Mouse (Mus musculus): ENCODE data around the gene Mpz. TPM values are rescaled to one million over a fixed set of nuclear protein-coding genes. Genes with fewer than 3 reads are reported as not detected.

Mpz gene
- total and polyA plus RNA-seq, 2 experiments from 2014 or later: 0.49 to 0.63 TPM

DNA sequence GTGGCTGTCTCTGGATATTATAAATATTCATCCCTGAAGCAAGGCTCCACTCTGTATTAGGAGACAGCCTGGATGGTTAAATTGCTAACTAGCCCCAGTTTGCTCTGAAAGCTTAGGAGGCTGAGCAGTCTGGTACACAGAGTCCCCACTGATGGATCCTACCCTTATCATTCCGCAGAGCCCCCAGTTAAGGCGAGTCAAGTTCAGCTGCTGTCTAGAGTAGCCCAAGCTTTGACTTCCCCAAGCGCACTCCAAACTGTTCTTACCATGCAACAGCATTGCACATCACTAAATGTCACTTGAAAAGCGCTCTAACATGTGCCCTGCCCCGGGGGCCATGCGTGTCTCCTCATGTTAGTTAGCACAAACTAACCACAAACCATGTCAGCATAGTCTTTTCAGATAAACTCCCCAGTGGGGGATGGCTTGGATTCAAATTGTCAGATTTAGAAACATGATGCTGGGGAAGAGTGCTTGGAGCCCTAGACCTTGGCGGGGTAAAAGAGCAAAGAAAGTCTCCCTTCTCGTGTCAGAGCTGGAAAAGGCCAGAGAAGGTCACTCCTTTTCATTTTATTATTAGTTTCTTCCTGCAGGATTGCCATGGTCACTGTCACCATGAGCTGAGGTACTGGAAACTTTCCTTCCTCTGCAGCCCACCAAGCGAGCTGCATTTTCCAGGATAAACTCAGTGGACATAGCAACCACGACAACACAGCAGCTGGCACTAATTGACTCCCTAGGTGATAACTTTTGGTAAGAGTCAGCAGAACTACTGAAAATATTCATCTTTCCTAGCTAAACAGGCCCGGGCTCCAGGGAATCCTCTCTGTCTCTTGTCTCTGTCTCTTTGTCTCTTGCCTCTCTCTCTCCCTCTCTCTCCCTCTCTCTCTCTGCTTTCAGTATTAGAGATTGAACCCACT lies 43.7 kb downstream of the Mpz start:
- DNase-seq (ENCODE audit: low spot score) (no peak), ATAC-seq (ENCODE audit: low FRiP score) (no peak)
- H3K4me3 ChIP-seq (ENCODE audit: low read depth, low read length): peak overlapping the region; percentile 30; the same call in 1 of the 2 replicates
- H3K4me2 ChIP-seq (ENCODE audit: low read depth, low read length, poor library complexity, severe bottlenecking): peak overlapping the region; percentile 90
- no peak for TF ChIP-seq CTCF (IDR thresholded peaks at IDR 0.05)
- H3K27me3 ChIP-seq (ENCODE audit: insufficient read depth, low read length): no peaks in the 10 kb centered on the region
- H3K4me1 ChIP-seq (ENCODE audit: insufficient read depth, low read length): peaks cover 8% of the 10 kb centered on the region; the same call in 1 of the 2 replicates
- no peaks in the 10 kb centered on the region for H3K9me3 ChIP-seq (ENCODE audit: low read length)
- WGBS: 28% methylated on average over 11 of the region's 11 CpGs
- H3K36me3 ChIP-seq (ENCODE audit: insufficient read depth, low read length): no peaks in the 10 kb centered on the region
- no peak overlapping the region for H3K9ac ChIP-seq (replicated peaks; ENCODE audit: low read length, poor library complexity, severe bottlenecking)
- H3K27ac ChIP-seq (ENCODE audit: low read depth, low read length): no peak overlapping the region

DNA sequence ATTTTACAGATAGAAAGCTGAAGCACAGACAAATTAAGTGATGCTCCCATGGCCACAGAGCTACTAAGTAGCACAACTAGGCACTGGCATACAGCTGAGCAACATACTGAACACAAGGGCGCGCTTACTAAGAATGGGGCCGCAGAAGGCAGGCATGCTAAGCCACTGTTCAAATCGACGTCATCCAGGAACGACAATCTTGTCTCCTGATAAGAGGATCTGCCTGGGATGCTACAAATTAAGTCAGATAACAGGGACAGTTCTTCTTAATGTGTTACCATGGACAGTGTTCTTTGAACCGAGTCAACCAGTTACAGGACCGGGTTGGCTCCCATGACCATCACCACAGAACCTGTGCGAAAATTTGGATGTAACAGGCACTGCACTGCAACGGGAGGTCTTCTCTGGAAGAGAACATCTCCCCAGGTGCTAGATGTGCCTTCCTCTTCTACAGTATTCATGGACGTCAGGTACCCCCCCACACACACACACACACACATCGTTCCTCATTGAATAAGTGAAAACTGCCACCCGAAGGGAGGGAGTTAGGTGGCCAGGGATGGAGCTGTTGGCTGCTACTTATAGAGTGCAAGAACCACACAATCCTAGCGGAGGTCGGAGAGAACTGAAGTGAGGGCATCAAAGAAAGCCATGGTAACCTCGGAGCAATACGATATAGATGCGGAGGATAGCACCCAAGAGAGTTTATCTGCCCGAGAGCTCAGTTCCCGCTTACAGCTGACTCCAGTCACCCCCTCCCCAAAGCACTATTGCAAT lies 44.7 kb downstream of the Mpz start:
- Histone ChIP-seq H3K4me1 (ENCODE audit: insufficient read depth, low read length) (peaks cover 8% of the 10 kb centered on the region; the same call in 1 of the 2 replicates), H3K27me3 (ENCODE audit: insufficient read depth, low read length) (no peaks in the 10 kb centered on the region), H3K9ac (replicated peaks; ENCODE audit: low read length, poor library complexity, severe bottlenecking) (peak overlapping the region; percentile 50), H3K27ac (ENCODE audit: low read depth, low read length) (no peak overlapping the region), H3K9me3 (ENCODE audit: low read length) (no peaks in the 10 kb centered on the region), H3K4me3 (ENCODE audit: low read depth, low read length) (peak overlapping the region; percentile 56), H3K36me3 (ENCODE audit: insufficient read depth, low read length) (no peaks in the 10 kb centered on the region), H3K4me2 (ENCODE audit: low read depth, low read length, poor library complexity, severe bottlenecking) (peak overlapping the region; percentile 90)
- no peak; the same call in 1 of the 2 replicates for TF ChIP-seq CTCF (IDR thresholded peaks at IDR 0.05)
- ATAC-seq (ENCODE audit: low FRiP score): no peak
- no peak for DNase-seq (ENCODE audit: low spot score)
- WGBS: 8% methylated on average over 20 of the region's 20 CpGs

GRCm38 (mm10) chr1:171195887-171196397 lies 45.4 kb downstream of the Mpz start, which contains the start of gene Pcp4l1:
Pcp4l1 (minus strand) TSS chr1:171196268.
- Histone ChIP-seq H3K9ac (replicated peaks; ENCODE audit: low read length, poor library complexity, severe bottlenecking) (peak within 1 kb of the TSS; percentile 50), H3K4me2 (ENCODE audit: low read depth, low read length, poor library complexity, severe bottlenecking) (peak within 1 kb of the TSS; percentile 90), H3K4me1 (ENCODE audit: insufficient read depth, low read length) (peaks cover 8% of the 10 kb centered on the region; the same call in 1 of the 2 replicates), H3K36me3 (ENCODE audit: insufficient read depth, low read length) (no peaks in the 10 kb centered on the region), H3K27me3 (ENCODE audit: insufficient read depth, low read length) (no peaks in the 10 kb centered on the region), H3K4me3 (ENCODE audit: low read depth, low read length) (peak within 1 kb of the TSS; percentile 56), H3K27ac (ENCODE audit: low read depth, low read length) (no peak within 1 kb of the TSS), H3K9me3 (ENCODE audit: low read length) (no peaks in the 10 kb centered on the region)
- peak; percentile 80 for DNase-seq (ENCODE audit: low spot score)
- no peak for TF ChIP-seq CTCF (IDR thresholded peaks at IDR 0.05)
- WGBS: under 1% methylated on average over 33 of the region's 33 CpGs
- peak; percentile 83 for ATAC-seq (ENCODE audit: low FRiP score)

DNA sequence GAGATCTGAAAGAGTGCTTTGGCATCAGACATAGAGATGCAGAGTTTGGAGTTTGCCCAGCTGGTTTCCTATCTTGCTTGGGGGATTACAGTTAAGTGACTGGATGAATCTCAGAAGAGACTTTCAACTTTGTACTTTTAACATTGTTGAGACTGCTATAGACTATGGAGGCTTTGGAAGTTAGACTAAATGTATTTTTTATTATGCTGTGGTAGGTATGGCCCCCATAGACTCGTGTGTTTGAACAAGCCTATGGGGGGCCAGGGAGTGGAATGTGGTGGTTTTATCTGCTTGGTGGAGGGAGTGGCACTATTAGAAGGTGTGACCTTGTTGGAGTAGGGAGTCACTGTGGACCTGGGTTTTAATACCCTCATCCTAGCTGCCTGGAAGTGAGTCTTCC lies 49.0 kb downstream of the Mpz start:
- DNase-seq (ENCODE audit: low spot score) (no peak), ATAC-seq (ENCODE audit: low FRiP score) (no peak)
- Histone ChIP-seq H3K36me3 (ENCODE audit: insufficient read depth, low read length) (no peaks in the 10 kb centered on the region), H3K9ac (replicated peaks; ENCODE audit: low read length, poor library complexity, severe bottlenecking) (no peak overlapping the region), H3K4me2 (ENCODE audit: low read depth, low read length, poor library complexity, severe bottlenecking) (no peak overlapping the region), H3K4me1 (ENCODE audit: insufficient read depth, low read length) (no peaks in the 10 kb centered on the region), H3K9me3 (ENCODE audit: low read length) (no peaks in the 10 kb centered on the region), H3K4me3 (ENCODE audit: low read depth, low read length) (no peak overlapping the region), H3K27ac (ENCODE audit: low read depth, low read length) (no peak overlapping the region), H3K27me3 (ENCODE audit: insufficient read depth, low read length) (no peaks in the 10 kb centered on the region)
- WGBS: 64% methylated on average over 1 of the region's 1 CpGs
- no peak for TF ChIP-seq CTCF (IDR thresholded peaks at IDR 0.05)

- ATAC-seq (ENCODE audit: low FRiP score) (no peak), DNase-seq (ENCODE audit: low spot score) (no peak)
- H3K9me3 ChIP-seq (ENCODE audit: low read length): no peaks in the 10 kb centered on the region
- H3K4me2 ChIP-seq (ENCODE audit: low read depth, low read length, poor library complexity, severe bottlenecking): no peak overlapping the region
- 97% methylated on average over 1 of the region's 1 CpGs for WGBS
- no peak overlapping the region for H3K4me3 ChIP-seq (ENCODE audit: low read depth, low read length)
- no peak overlapping the region for H3K9ac ChIP-seq (replicated peaks; ENCODE audit: low read length, poor library complexity, severe bottlenecking)
- H3K27me3 ChIP-seq (ENCODE audit: insufficient read depth, low read length): no peaks in the 10 kb centered on the region
- no peak for TF ChIP-seq CTCF (IDR thresholded peaks at IDR 0.05)
- H3K4me1 ChIP-seq (ENCODE audit: insufficient read depth, low read length): no peaks in the 10 kb centered on the region
- no peak overlapping the region for H3K27ac ChIP-seq (ENCODE audit: low read depth, low read length)
- H3K36me3 ChIP-seq (ENCODE audit: insufficient read depth, low read length): no peaks in the 10 kb centered on the region
These were observed 50.3 kb downstream of the Mpz start for GRCm38 (mm10) chr1:171200769-171201168.
